Mouse (Mus musculus) myocyte (in vitro differentiated cells): ENCODE measurements around the gene Atp6v1g2.

ENCODE experiments used
- MYOD1 ChIP-seq, 3 experiments: IDR thresholded peaks; one replicate each; pipeline ENCODE4 v1.6.1; 2011; ENCODE audit warnings: control low read depth in 2 of 3, low read depth in 2 of 3, mild to moderate bottlenecking in 2 of 3, moderate library complexity in 1 of 3; ENCODE audit not compliant: insufficient read length in 2 of 3, control insufficient read depth in 1 of 3
- POLR2A ChIP-seq: IDR thresholded peaks from one replicate; pipeline ENCODE4 v1.6.1; 2011; ENCODE audit warnings: low read depth, mild to moderate bottlenecking, control low read depth, moderate library complexity; ENCODE audit not compliant: insufficient read length
- TCF12 ChIP-seq: IDR thresholded peaks from one replicate; pipeline ENCODE4 v1.6.1; 2011; ENCODE audit warnings: mild to moderate bottlenecking, control low read depth; ENCODE audit not compliant: poor library complexity, insufficient read depth, severe bottlenecking
- USF1 ChIP-seq: IDR thresholded peaks from one replicate; pipeline ENCODE4 v1.6.1; 2011; ENCODE audit warnings: low read depth, mild to moderate bottlenecking, control low read depth, moderate library complexity

DNA sequence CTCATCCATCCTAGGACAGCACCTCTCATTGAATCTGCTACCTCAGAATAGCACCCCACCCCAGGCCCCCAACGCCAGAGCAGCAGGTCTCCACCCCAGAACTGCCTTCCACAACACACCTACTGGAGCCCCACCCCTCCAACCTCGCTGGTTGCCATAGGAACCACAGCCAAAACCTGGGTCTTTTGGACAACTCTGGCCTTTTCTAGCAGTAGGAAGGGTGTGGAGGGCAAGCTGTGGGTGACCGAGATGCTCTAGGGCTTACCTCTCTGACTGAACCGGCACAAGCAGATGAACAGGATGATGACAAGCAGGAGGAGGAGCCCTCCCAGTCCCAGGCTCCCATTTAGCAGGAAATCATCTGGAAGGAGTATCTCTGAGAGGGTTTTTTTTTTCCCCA, 46.8 kb upstream of the Atp6v1g2 start:
- TF ChIP-seq TCF12 (no peak), POLR2A (no peak), MYOD1 (IDR thresholded peaks at IDR 0.05; ENCODE audit: control insufficient read depth in 1 of 3, insufficient read length in 2 of 3, low read depth in 2 of 3) (no peak), USF1 (no peak)
